Mouse (Mus musculus) kidney, embryonic 16.5 days (tissue): ENCODE data around the gene Dock8. TPM values are rescaled to one million over a fixed set of nuclear protein-coding genes. Genes with fewer than 3 reads are reported as not detected.
A peak's percentile ranks its signal among the peaks of the same experiment; 100 is the strongest.

Experiments used
- ATAC-seq: fragments of 200-750 bp; cut with Nextera tagmentation; 2 replicates; pipeline ENCODE4 v1.8.0; 2017; ENCODE audit warnings: moderate TSS enrichment; ENCODE audit not compliant: low FRiP score, low TSS enrichment
- H3K27ac ChIP-seq: fragments of 300-500 bp; sonication (generic); 2 replicates; pipeline ENCODE4 v1.5.1; 2014; ENCODE audit warnings: low read length
- H3K27me3 ChIP-seq: fragments of 300-500 bp; sonication (generic); 2 replicates; pipeline ENCODE4 v1.6.1; 2014; ENCODE audit warnings: low read length, control low read depth, mixed read lengths; ENCODE audit not compliant: insufficient read depth
- H3K36me3 ChIP-seq: fragments of 300-500 bp; sonication (generic); 2 replicates; pipeline ENCODE4 v1.6.1; 2014; ENCODE audit warnings: low read length, control low read depth, mixed read lengths; ENCODE audit not compliant: insufficient read depth
- H3K4me1 ChIP-seq: fragments of 300-500 bp; sonication (generic); 2 replicates; pipeline ENCODE4 v1.6.1; 2014; ENCODE audit warnings: low read length, control low read depth, mixed read lengths; ENCODE audit not compliant: insufficient read depth
- H3K4me2 ChIP-seq: fragments of 300-500 bp; sonication (generic); replicated peaks from 2 replicates; pipeline ENCODE4 v1.6.1; 2014; ENCODE audit warnings: low read depth, low read length
- H3K4me3 ChIP-seq: fragments of 300-500 bp; sonication (generic); 2 replicates; pipeline ENCODE4 v1.5.1; 2014; ENCODE audit warnings: mild to moderate bottlenecking, low read length
- H3K9ac ChIP-seq: fragments of 300-500 bp; sonication (generic); replicated peaks from 2 replicates; pipeline ENCODE4 v1.6.1; 2014; ENCODE audit warnings: low read length
- H3K9me3 ChIP-seq: fragments of 300-500 bp; sonication (generic); 2 replicates; pipeline ENCODE4 v1.6.1; 2016; ENCODE audit warnings: low read length, control low read depth
- WGBS: fragments of 180-500 bp; shearing (Covaris S2); extraction: QIAGEN DNeasy Blood & Tissue Kit; methylation state at CpG from one replicate; pipeline ENCODE4 v1.1.7; 2014; 5-methylcytosine and 5-hydroxymethylcytosine counted together
- polyA plus RNA-seq: library from polyadenylated mRNA; unstranded; fragments of >200 nt; fragmentation: Nextera tagmentation; extraction: Ambion mirVana; gene quantifications from 2 replicates; pipeline ENCODE4 v1.2.1, GENCODE M21; 2015

The Dock8 gene
- polyA plus RNA-seq, 1 experiment from 2014 or later = 3.9 TPM

DNA sequence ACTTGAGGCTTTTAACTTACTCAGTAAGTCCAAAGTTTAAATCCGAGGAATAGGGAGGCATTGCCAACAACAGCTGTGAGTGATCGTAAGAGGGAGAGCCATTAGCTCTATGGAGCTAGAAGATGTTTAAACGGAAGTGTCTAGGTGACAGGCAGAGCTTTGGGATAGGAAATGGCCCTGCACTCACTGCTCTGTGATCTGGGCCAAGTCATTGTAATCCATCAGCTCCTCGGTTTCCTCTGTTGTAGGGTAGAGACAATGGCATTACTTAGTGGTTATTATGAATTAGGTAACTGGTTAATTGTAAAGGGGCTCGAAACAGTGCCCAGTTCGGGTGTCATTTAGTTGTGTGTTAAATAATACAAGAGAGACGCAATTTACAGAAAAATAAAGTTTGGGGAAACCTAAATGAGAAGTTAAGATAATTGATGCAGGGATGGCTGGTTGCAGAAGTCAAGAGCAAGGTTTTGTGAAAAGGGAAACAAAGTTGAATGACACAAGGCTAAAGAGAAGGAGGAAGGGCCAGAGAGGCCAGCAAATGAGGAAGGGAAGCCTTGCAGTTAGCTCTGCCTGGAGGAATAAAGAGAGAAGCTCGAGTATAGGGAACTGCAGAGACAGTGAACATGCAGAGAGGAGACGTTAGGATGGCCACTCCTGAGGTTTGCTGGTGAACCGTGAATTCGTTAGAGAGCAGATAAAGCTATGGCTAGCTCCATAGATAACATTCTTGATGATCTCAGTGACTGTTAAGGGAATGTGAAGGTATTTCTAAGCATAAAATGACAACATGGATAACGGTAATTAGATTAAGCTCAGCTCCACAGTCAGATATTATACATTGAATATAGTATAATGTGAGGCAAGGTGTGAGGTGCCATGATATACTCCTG is 2.3 kb upstream of the Dock8 start:
- no peak for ATAC-seq
- Histone ChIP-seq H3K9me3 (no peaks in the 10 kb centered on the region), H3K27me3 (peaks cover 25% of the 10 kb centered on the region), H3K4me3 (no peak overlapping the region), H3K27ac (no peak overlapping the region), H3K36me3 (no peaks in the 10 kb centered on the region), H3K9ac (no peak overlapping the region), H3K4me2 (no peak overlapping the region), H3K4me1 (peaks cover 5% of the 10 kb centered on the region; the same call in 1 of the 2 replicates)
- WGBS = 65% methylated on average over 12 of the region's 12 CpGs

GRCm38 (mm10) chr19:24998561-24998960 is 773 bp upstream of the Dock8 start:
- Histone ChIP-seq H3K4me1 (peaks cover 5% of the 10 kb centered on the region; the same call in 1 of the 2 replicates), H3K9me3 (no peaks in the 10 kb centered on the region), H3K4me2 (peak overlapping the region; percentile 97), H3K27me3 (peaks cover 27% of the 10 kb centered on the region), H3K36me3 (no peaks in the 10 kb centered on the region), H3K4me3 (peak overlapping the region; percentile 69; the same call in 1 of the 2 replicates), H3K9ac (peak overlapping the region; percentile 76), H3K27ac (no peak overlapping the region)
- WGBS = 72% methylated on average over 5 of the region's 5 CpGs
- ATAC-seq = no peak

- Histone ChIP-seq H3K4me2 (peak overlapping the region; percentile 97), H3K9ac (peak overlapping the region; percentile 76; the same call in 1 of the 2 replicates), H3K9me3 (no peaks in the 10 kb centered on the region), H3K27me3 (peaks cover 27% of the 10 kb centered on the region), H3K27ac (no peak overlapping the region), H3K4me3 (peak overlapping the region; percentile 69), H3K4me1 (peaks cover 8% of the 10 kb centered on the region; the same call in 1 of the 2 replicates), H3K36me3 (no peaks in the 10 kb centered on the region)
- ATAC-seq = no peak
- 16% methylated on average over 9 of the region's 9 CpGs for WGBS
Measured at GRCm38 (mm10) chr19:25000153-25000552, 819 bp downstream of the Dock8 start.

DNA sequence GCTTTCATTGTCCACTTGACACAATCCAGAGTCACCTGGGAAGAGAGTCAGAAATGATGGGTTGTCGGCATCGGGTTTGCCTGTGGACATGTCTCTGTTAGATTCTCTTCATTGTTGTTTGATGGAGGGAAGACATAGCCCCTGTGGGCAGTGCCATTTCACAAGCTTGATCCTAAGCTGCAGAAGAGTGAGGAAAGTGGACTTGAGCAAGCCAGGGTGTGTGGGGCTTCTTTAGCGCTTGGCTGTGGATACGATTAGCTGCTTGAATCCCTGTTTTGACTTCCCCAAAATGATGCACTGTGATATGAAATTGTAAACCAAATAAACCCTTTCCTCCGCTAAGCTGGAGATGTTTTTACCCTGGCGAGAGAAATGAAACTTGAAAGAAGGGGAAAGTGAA is 2.7 kb downstream of the Dock8 start:
- Histone ChIP-seq H3K9me3 (no peaks in the 10 kb centered on the region), H3K4me2 (no peak overlapping the region), H3K27ac (no peak overlapping the region), H3K9ac (no peak overlapping the region), H3K36me3 (no peaks in the 10 kb centered on the region), H3K4me1 (peaks cover 8% of the 10 kb centered on the region; the same call in 1 of the 2 replicates), H3K4me3 (no peak overlapping the region), H3K27me3 (peaks cover 27% of the 10 kb centered on the region)
- ATAC-seq = no peak
- WGBS = 89% methylated on average over 6 of the region's 6 CpGs

DNA sequence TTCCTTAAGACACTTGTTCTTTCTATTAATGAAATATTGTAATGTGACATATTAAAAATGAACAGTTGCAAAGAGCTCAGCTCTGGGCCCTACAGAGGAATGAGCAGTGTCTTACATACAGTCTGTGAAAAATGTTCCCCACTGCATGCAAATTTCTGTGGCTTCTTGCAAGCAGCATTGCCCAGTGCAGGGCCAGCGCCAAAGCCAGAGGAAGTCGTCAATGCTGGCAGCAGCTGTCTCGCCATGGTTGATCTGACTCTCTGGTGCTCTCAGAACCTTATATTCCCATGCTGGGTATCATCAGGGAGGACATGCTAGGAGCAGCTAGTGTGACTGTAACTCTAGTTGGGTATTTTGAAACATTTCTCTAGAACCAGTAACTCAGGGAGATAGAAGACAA is 3.5 kb downstream of the Dock8 start:
- peaks cover 27% of the 10 kb centered on the region for H3K27me3 ChIP-seq
- 75% methylated on average over 3 of the region's 3 CpGs for WGBS
- no peaks in the 10 kb centered on the region for H3K9me3 ChIP-seq
- no peak overlapping the region for H3K9ac ChIP-seq
- no peaks in the 10 kb centered on the region for H3K36me3 ChIP-seq
- H3K27ac ChIP-seq = no peak overlapping the region
- no peak overlapping the region for H3K4me3 ChIP-seq
- no peak for ATAC-seq
- H3K4me1 ChIP-seq = peaks cover 8% of the 10 kb centered on the region; the same call in 1 of the 2 replicates
- no peak overlapping the region for H3K4me2 ChIP-seq

DNA sequence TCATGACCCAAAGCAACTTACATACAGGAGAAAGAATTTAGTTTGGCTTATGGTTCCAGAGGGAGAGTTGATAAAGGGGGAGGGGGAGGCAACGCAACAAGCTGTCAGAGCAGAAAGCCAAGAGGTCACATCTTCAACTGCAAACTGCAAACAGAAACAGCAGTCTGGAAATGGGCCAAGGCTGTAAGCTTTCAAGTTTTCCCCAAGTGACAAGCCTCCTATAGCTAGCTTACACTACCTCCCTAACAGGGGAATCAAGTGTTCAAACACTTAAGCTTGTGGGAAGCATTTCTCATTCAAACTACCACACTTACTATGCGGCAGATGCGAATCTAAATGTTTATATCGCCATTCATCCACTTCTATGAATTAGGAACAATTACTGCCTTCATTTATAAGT is 4.5 kb downstream of the Dock8 start:
- Histone ChIP-seq H3K27ac (no peak overlapping the region), H3K9me3 (no peaks in the 10 kb centered on the region), H3K9ac (no peak overlapping the region), H3K4me3 (no peak overlapping the region), H3K27me3 (peaks cover 25% of the 10 kb centered on the region; the same call in 1 of the 2 replicates), H3K4me2 (no peak overlapping the region), H3K36me3 (no peaks in the 10 kb centered on the region), H3K4me1 (peaks cover 8% of the 10 kb centered on the region; the same call in 1 of the 2 replicates)
- no peak for ATAC-seq
- 61% methylated on average over 4 of the region's 4 CpGs for WGBS

DNA sequence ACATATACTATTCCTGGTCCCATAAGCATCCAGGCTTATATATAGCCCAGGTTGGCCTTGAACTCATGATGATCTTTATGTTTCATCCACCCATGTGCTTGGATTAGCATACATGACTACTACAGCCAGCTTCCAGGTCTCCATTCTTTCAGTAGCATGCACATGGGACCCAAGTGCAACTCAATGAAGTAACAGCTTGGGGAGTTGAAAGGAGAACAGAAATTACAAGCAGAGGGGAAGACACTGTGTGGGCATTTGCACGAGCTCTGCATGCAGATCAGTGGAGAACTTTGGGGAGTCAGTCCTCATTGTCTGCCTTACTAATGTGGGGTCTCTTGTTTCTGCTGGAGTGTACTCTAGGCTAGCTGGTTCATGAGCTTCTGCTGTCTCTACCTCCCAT is 7.4 kb downstream of the Dock8 start:
- Histone ChIP-seq H3K27ac (no peak overlapping the region), H3K36me3 (no peaks in the 10 kb centered on the region), H3K4me3 (no peak overlapping the region), H3K4me1 (0 out of 2 replicates have a peak, but pooled peaks cover 3% of the 10 kb centered on the region), H3K9me3 (no peaks in the 10 kb centered on the region), H3K27me3 (peaks cover 6% of the 10 kb centered on the region; the same call in 1 of the 2 replicates), H3K9ac (no peak overlapping the region), H3K4me2 (no peak overlapping the region)
- 86% methylated on average over 1 of the region's 1 CpGs for WGBS
- ATAC-seq = no peak

DNA sequence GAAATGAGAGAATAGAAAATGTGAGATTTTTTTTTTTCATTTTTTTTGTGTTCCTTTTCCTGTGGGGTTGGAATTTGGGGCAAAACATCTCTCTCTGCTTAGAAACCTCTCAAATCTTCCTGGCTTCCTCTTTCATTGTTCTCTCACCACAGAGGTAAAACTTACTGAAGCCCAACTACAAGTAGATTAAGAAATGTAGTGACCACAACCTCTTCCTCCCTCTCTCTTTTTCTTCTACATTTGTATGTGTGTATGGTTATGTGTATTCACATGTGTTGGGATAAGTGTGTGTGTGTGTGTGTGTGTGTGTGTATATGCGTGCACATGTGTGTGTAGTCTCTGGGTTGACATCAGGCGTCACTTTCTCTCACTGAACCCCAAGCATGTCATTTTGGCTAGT is 9.2 kb downstream of the Dock8 start:
- 89% methylated on average over 2 of the region's 2 CpGs for WGBS
- Histone ChIP-seq H3K9me3 (no peaks in the 10 kb centered on the region), H3K4me1 (0 out of 2 replicates have a peak, but pooled peaks cover 3% of the 10 kb centered on the region), H3K9ac (no peak overlapping the region), H3K27ac (no peak overlapping the region), H3K4me2 (no peak overlapping the region), H3K4me3 (no peak overlapping the region), H3K36me3 (no peaks in the 10 kb centered on the region), H3K27me3 (no peaks in the 10 kb centered on the region)
- no peak for ATAC-seq

- Histone ChIP-seq H3K4me1 (no peaks in the 10 kb centered on the region), H3K9me3 (no peaks in the 10 kb centered on the region), H3K4me3 (no peak overlapping the region), H3K27ac (no peak overlapping the region), H3K9ac (no peak overlapping the region), H3K4me2 (no peak overlapping the region), H3K27me3 (no peaks in the 10 kb centered on the region), H3K36me3 (no peaks in the 10 kb centered on the region)
- no peak for ATAC-seq
- WGBS = 85% methylated on average over 6 of the region's 6 CpGs
Measured at GRCm38 (mm10) chr19:25022766-25023165, 23.4 kb downstream of the Dock8 start.

DNA sequence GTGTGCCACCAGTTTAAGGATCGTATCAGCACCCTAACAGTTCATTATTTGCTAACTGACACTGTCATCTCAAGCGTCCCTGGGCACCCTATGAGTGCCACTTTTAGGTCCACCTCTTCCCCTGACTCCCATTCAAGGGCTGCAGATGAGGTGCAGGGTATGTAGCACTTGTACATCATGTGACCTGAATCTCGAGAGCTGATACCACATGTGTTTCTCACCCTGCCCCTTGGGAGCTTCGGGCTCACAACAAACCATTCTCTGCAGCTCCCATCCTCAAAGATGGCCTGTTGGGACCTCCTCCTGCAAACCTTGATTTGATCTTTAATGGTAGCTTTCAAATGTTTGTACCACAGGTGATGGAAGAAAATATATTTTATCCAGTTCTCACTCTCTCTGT is 32.4 kb downstream of the Dock8 start:
- Histone ChIP-seq H3K4me2 (no peak overlapping the region), H3K9ac (no peak overlapping the region), H3K9me3 (no peaks in the 10 kb centered on the region), H3K36me3 (no peaks in the 10 kb centered on the region), H3K4me3 (no peak overlapping the region), H3K27me3 (no peaks in the 10 kb centered on the region), H3K27ac (no peak overlapping the region), H3K4me1 (peaks cover 21% of the 10 kb centered on the region)
- 75% methylated on average over 4 of the region's 4 CpGs for WGBS
- ATAC-seq = no peak
